Mouse (Mus musculus) cerebellum, adult 9-10 months (tissue): ENCODE data around the gene Gpr132.
A peak's percentile ranks its signal among the peaks of the same experiment; 100 is the strongest.

Source experiments
- DNase-seq: peaks from one replicate; pipeline ENCODE4 v3.0.0; 2022

The Gpr132 gene

GRCm38 (mm10) chr12:112816294-112816693 is 51.7 kb downstream of the Gpr132 start:
- no peak for DNase-seq

GRCm38 (mm10) chr12:112814682-112815470 is 53.2 kb downstream of the Gpr132 start:
- DNase-seq = no peak

GRCm38 (mm10) chr12:112813370-112813769 is 54.7 kb downstream of the Gpr132 start:
- no peak for DNase-seq

- DNase-seq = no peak
These were observed 57.7 kb downstream of the Gpr132 start for GRCm38 (mm10) chr12:112810092-112810885.

- peak; percentile 30 for DNase-seq
These were observed 58.4 kb downstream of the Gpr132 start for GRCm38 (mm10) chr12:112809641-112810040.

- DNase-seq = peak; percentile 93
These were observed 59.3 kb downstream of the Gpr132 start, which contains the start of gene Clba1 for GRCm38 (mm10) chr12:112808587-112809364. Clba1 (plus strand) TSS chr12:112808937.

GRCm38 (mm10) chr12:112808212-112808586 is 59.8 kb downstream of the Gpr132 start:
- no peak for DNase-seq

GRCm38 (mm10) chr12:112807796-112808195 is 60.2 kb downstream of the Gpr132 start:
- peak; percentile 46 for DNase-seq

- DNase-seq = no peak
These were observed 62.0 kb downstream of the Gpr132 start for GRCm38 (mm10) chr12:112806044-112806443.

- no peak for DNase-seq
These were observed 64.0 kb downstream of the Gpr132 start for GRCm38 (mm10) chr12:112804046-112804445.

- no peak for DNase-seq
These were observed 65.1 kb downstream of the Gpr132 start for GRCm38 (mm10) chr12:112802917-112803316.

- no peak for DNase-seq
These were observed 65.9 kb downstream of the Gpr132 start, which contains the start of gene Ahnak2 for GRCm38 (mm10) chr12:112801864-112802846. Ahnak2 (minus strand) TSS chr12:112802657.
